Mouse (Mus musculus) MEL-GATA-1-ER (cell line): Measurements from ENCODE around the gene Usp21.

Experiments used
- DNase-seq: peaks from one replicate; pipeline ENCODE4 v3.0.0-alpha.2; 2012; ENCODE audit warnings: low read depth; ENCODE audit errors: extremely low read depth

Usp21 gene

DNA sequence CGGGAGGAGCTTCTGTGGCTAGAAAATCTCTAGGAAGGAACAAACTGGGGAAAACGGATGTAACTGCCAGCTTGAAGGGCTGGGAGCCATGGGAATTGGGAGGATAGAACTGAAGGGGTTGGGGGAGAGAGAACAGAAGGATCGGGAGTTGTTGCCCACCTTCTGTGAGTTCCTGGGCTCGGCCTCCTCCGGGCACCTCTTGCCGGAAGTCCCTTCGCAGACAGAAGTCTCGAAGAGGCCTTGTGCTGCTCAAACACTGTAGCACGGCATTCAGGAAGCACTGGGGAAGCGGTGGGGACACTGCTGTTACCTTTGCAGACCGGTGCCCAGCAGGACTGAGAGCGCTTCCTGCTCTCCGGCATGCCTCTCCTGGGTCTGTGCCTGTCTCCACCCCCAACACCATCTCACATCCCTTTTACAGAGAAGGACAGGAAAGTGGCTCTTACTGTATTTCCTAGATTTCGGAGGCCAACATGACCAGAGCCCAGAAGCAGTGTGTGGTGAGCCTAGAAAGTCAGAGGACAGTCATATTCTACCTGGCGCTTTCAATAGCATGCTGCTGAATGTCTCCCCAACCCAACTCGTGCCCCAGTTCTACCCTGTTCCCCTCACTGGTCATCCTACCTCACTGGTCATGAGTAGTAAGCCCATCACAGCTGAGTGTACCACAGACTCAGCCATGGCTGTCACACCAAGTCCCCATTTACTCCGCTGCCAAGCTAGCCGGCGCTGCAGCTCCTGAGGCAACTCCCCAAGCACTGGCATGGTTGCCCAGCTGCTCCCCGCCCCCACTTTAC, 2.5 kb downstream of the Usp21 start:
- no peak for DNase-seq

DNA sequence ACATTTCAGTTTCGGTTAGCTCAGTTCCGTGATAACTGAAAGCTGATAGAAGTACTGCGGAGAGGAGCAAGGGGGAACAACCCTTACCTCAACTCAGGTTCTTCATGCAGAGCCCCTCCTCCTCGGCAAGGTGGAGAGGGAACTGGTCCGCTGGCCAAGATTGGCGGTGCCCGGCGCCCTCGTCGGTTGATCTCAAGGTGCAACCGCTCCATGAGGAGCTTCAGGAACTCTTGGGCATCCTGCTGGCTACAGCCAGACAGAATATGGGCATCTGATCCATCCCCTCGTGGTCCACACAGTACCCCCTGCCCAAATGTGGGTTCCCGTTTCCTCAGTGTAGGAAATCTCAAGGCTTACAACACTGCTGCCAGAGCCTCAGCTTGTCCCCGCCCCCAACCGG, 3.3 kb downstream of the Usp21 start:
- DNase-seq = no peak

DNA sequence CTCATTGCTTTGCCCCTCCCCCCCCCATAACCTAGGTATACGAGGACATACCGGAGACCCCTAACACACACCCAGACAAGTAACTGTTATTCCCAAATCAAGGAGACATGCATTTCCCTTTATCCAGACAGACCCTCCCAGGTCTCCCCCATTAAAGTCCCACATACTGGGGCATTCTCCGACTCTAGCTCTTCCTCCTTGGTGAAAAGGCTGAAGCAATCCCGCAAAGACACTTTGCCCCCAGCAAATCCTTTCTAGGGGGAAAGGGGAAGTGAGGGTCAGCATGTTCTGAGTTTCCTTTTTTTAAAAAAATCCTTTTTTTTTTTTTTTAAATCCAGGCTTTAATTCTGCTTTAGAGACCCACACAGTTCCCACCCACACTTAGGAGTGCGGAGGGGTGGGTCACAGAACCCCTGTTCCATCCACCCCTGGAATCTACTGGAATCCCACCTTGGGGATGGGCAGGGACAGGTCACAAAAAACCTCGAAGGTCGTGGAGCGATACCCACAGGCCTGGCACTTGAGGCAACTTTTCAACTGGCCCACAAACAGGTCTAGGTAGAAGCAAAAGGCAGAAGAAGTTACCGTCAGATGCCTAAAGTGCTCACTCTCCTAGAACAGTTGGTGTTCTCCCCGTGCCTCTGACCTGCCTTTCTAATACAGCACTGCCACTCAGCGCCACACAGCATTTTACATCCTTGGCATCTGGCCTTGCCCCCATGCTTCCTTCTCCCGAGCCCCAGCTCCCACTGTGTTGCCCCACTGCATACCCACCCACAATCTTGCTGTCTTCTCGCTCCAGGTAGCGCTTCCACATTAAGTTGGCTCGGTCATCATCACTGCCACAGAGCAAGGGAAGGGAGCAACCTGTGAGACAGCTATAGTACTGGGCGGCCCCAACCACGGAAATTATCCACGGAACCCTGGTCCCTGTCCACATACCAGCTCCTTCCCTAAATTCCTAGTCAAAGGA, 4.3 kb downstream of the Usp21 start:
- DNase-seq = no peak

DNA sequence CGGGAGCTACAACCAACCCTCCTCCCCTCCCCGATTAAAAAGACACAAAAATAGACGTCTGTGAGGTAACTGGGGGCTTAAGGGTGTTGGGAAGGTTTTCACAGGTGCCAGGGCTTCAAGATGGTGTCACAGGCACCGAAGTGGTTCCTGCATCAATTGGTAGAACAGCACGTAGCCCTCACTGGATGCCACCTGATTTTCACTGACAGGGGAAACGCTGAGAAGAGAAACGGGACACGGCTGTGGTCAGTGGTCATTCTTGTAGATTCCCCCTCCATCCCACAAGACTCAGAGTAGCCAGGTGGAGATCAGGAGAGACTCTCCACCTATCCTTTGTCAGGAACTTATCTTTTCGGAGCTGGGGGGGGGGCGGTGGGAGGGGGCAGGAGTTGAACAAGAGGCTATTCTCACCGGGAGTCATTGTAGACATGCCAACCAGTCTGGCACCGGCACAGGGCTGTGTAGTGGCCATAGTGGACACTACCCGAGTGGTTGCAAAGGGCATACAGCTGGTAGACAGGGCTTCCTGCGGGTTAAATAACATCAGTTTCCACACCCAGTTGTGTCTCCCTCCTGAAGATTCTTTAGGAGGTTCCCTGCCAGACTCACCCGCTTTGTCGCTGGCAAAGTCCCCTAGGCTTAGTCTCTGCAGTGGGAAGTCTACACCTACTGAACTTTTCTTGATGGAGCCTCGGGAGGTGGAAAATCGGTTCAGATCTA, 5.5 kb downstream of the Usp21 start:
- DNase-seq = no peak

DNA sequence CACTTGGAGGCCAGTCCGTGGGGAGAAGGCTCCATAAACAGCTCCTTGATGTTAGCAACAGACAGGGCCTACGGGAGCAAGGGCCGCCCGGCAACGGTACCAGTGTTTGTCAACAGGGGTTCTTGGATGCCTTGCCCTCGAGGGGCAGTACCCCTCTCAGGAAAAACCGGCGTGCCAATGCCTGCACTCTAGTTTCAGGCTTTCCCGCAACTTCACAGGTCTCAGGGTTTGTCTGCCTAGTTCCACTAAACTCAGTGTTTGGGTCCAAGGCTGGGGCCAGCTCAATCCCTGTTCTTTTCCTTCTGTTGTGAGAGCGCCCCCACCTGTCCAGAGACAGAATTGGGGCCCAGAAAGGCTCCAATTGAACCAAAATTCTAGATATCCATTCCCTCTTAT, 6.3 kb downstream of the Usp21 start:
- DNase-seq = peak; percentile 73

DNA sequence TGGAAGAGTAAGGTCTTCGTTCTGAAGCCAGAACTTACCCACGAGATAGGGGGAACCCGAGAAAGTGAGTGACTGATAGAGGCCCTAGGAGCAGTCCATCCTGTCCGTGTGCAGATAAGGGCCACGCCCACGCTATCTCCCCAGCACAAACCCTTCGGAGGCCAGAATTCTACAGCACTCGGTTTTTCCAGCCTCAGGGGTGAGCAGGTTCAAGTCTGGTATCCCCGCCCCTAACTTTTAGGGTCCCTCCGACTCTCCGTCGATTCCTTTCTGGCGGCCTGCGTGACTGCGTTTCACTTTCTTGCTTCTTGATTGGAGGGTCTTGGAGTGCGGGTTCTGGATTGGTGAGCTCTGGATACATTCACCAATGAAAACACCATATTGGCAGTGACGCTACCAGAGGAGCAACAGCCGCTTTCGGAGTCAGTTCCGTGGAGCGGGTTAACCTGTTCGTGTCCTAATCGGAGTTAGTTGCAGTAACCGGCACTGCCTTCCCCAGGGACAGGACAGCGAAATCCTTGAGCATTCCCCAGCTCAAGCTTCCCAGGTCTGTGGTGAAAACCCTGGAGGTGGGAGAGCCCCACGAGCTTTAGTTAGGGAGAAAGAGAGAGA, 6.8 kb downstream of the Usp21 start, which contains the start of gene Ppox:
Gene Ppox, minus strand, starts transcription at position 271 of the 612 bp plus-strand sequence.
- DNase-seq = peak; percentile 100

DNA sequence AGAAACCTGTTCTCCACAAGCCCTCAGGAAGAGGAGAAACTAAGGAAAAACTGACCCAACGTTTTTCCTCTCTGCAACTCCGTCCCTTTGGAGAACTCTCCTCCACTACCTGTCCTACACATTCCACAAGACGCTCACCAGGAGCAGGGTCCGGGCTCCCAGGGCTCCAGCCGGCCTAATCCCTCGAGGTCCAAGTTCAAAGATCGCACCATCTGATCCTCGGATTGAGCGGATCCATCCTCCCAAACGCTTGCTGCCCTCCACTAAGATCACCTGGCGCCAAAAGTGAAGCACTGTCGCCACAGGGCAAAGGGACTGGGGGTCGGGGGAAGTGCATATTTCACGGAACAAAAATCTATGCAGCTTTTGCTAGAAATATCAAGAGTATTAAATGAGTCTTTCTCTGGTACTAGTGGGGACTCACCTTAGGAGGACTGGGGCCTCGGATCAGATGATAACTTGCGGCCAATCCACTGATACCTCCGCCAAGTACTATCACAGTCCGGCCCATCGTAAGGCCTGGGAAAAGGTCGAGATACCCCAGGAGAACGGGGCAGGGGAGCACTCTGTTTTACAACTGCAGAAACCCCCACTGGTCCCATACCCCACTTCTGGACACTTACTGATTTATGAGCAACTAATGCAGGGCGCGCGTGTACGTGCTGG, 7.4 kb downstream of the Usp21 start:
- DNase-seq = no peak

DNA sequence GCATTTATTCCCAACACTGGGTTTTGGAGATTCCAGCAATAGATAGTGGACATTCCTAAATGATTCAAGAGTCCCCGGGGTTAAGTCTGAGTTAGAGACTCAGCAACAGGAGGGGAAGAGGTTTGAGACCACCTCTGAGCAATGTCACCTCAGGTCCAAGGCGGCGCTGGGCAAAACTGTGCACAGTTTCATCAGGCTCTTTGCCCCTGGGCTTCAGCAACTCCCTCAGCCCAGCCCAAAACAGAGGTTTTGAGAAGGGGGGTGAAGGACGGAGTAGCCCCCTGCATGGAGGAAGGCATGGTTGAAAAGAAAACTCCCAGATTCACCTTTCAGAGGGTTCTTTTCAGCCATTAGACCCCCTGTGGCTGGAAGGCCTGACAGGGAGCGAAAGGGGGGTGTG, 8.1 kb downstream of the Usp21 start:
- DNase-seq = no peak

DNA sequence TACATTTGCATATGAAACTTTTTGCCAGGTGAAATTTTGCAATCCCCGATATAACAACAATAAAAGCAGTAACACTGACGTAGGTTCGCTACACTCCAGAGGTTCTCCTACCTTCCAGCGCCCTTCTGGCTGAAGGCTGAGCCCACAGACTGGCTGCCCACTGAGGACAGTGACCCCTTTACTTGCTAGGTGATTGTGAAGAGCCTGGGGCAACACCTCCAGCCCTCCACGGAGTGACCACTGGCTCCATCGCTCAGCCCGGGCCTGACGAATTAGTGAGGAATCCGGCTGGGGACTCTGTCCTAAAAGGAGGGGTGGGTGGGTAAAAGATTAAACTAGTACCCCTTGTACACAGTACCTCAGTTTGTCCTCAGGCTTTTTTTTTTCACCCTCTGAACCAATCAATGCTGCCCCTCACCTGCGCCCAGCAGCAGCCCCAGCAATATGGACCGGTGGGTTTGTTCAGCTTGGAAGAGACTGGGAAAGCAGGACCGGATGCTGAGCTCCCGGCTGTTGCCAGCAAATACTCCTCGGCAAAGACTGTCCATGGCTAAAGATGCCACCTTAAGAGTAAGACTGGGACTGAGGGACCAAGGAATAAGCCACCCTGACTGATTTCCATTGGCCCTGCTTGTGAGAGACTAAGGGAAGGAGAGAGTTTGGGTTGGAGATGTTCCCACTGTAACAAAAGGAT, 8.6 kb downstream of the Usp21 start:
- DNase-seq = no peak

DNA sequence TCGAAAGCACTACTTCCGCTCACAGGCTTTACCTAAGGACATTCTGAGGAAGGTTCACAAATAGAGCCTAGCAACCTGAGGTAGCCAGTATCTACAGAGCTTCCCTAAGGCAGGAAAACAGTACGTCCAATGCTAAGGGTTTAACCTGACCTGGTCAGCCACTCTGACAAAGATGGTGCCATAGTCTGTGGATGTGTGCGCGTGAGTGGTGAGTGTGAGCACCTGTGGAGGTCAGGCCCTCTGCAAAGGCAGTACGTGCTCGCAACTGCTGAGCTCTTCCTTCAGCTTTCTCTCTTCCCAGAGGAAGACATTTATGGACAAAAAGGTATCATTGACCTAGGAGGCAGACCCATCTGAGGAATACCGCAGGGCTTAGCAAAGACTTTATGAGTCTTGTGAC, 9.4 kb downstream of the Usp21 start:
- DNase-seq = no peak

DNA sequence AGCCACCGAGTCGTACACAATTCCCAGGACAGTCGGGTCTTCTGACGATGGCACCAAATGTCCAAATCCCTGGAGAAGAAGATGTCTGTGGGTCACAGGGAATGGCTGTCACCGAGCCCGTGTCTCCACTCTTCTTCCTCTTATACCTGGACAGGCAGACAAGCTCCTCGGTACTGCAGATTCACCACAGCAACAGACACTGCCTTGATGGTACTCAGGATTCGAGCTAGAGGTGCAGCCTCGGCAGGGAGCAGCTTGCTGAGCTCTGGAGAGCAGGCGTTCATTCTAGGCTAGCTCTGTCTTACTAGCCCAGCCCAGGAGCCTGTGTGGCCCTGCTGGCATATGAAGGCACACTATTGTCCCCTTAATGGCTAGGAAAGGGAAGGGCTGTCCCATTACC, 10.1 kb downstream of the Usp21 start:
- no peak for DNase-seq

DNA sequence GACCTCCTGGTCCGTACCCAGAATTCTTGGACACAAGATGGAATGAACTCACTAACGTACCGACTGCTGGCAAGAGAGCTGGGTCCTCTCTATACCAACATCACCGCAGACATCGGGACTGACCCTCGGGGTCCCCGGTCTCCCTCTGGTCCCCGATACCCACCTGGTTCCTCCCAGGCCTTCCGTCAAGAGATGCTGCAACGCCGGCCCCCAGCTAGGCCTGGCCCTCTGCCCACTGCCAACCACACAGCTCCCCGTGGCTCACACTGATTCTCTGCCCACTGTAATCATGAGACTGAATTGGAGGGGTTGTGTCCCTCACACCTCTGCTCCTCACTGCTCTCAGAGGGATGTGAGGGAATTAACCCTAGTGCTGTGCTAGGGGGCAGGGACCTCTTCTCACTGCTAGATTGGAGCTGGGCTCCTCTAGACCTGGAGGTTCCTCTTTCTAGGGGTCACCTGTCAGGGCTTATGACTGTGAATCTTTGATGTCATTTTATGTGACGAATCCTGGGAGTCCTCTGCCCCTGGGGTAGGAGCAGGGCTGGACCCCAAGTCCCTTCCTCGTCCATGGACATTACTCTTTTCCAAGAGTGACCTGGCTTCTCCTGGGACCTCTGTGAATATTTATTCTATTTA, 11.6 kb downstream of the Usp21 start:
- DNase-seq = no peak

DNA sequence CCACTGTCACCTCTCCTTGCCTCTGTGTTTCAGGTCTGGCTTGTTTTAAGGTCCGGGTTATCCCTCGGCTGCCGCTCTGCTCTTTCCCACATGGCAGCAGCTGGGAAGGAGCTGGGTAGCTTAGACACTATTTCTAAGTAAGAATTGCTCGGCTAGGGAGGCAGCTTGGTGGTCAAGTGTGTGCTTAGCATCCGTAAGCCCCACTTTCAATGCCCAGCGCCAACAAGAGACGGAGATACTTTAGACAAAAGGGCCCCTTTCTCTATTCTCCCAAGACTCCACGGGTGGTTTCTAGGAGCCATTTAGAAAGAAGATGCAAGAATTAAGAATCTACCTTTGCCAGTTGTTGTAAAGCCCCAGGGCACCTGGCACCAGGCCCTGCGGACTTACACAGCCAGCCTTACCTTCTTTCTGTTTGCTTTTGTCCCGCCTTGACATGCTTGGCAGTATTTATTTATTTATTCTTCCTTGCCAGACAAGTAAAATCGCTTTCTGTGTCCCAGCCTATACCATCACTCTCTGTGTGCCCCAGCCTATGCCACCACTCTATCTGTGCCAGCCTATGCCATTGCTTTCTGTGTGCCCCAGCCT, 12.6 kb downstream of the Usp21 start:
- DNase-seq = no peak

DNA sequence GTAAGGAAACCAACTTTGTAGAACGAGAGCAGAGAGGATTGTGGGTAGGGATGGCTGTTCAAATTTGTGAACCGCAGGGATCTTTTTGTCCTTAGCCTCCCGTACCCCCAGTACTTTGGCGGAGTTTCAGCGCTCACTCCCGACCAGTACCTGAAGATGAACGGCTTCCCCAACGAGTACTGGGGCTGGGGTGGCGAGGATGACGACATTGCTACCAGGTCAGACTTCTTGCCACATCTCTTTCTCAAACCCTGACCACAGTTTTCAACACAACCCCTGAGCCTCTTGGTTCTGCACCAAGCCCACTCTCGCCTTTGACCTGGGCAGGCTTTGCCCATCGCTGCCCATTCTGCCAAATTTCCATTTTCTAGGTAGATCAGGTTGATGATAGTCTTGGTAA, 13.6 kb downstream of the Usp21 start:
- no peak for DNase-seq

DNA sequence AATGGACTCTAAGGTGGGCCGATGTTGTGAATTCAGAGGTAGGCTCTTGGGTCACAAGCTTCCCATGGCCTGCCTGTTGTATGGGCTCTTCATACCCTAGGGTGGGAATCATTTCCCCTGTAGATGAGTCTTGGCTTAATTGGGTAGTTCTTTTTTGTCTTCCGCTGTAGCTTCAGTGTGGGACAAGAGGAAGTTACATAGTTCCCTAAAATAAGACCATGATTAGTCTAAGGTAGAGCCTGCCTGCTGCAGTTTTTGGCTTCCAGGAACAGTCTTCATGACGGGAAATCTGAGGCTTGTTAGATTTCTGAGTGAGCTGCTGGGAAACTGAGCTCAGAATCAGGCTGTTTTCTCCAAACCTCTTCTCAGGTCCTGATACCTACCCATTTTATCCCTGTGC, 15.7 kb downstream of the Usp21 start:
- DNase-seq = peak; percentile 67

DNA sequence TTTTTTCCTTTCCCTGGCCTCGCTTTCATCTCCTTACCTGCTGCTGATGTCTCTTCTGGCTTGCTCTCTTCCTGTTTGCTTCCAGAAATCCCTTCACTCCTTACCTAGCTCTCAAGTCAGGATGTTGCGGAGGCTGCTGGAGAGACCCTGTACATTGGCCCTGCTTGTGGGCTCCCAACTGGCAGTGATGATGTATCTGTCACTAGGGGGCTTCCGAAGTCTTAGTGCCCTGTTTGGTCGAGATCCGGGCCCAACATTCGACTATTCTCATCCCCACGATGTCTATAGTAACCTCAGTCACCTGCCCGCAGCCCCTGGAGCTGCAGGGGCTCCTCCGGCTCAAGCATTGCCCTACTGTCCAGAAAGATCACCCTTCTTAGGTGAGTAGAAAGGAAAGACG, 16.2 kb downstream of the Usp21 start:
- no peak for DNase-seq

DNA sequence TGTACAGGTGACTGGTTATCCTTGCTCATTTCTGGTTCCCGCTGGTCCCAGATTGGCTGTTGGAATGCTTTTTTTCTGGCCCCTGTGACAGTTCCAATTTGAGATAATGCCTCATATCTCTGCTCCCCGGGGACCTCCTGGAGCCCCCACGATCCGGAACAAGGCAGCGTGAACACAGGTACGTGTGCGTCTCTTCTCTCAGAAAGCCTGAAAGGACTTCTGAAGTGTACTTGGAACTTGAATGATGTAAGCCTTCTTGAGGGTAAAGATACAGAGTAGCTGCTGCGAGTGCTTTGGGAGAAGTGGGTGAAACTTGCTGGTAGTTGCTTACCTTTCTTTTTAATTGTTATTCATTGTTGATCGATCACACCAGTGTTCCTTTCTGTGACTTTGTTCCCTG, 16.6 kb downstream of the Usp21 start:
- no peak for DNase-seq

DNA sequence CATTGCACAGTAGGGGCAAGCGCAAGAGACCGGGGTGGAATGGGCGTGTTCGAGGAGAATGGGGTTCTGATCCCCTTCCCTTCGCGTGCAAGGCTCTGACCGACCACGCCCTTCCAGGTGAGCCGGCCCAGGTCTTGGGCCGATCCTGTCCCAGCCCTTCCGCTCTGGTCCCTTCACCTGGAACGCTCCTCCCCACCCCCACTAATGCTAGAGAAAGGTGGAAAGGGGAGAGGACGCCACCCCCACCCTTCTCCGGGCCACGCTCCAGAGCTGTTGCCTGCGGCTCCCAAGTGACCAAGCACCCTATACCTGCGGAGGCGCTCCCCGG, 17.3 kb downstream of the Usp21 start:
- DNase-seq = no peak

DNA sequence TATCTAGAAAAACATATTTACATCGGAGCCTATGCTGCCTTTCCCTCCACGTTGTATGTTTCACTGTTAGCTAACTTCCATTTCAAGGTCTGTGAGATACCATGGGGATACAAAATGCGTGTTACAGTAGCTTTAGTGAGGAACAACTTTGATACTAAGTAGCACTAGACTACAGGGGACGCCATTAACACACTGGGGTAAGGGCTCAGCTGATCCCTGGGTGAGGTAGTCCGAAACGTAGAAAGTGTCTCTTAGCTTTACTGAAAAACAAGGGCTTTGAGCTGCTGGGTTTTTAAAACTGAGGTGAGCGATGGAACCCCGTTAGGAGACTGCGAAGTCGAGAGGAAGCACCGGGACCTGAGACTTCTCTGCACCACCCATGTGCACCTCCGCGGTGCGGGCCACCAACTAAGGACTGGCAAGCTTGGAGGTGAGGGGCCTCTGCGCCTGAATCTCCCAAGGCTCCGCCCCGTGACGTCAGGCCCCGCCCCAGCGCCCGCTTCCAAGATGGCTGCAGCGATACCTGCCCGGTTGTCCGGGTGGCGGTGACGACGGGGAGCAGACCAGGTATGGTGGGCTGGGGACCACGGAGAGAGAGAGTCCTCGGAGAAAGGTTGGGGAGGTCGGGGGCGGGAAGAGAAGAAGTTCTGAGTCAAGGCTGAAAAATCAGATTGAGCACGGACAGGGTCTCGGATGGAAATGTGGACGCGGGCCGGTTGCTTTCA, 17.8 kb downstream of the Usp21 start, which contains the start of gene B4galt3:
Gene B4galt3, plus strand, starts transcription at position 481 of the 725 bp plus-strand sequence.
- DNase-seq = peak; percentile 62
